Mouse (Mus musculus): ENCODE results near the gene Fshr. TPM values are rescaled to one million over a fixed set of nuclear protein-coding genes. Genes with fewer than 3 reads are reported as not detected.
"Not testable (repeated sequence)": the region's sequence is repeated elsewhere in the genome, so short reads cannot be mapped to it uniquely, and the experiment has no call there.

The Fshr gene
- total and polyA plus RNA-seq, 3 experiments, result not detected

DNA sequence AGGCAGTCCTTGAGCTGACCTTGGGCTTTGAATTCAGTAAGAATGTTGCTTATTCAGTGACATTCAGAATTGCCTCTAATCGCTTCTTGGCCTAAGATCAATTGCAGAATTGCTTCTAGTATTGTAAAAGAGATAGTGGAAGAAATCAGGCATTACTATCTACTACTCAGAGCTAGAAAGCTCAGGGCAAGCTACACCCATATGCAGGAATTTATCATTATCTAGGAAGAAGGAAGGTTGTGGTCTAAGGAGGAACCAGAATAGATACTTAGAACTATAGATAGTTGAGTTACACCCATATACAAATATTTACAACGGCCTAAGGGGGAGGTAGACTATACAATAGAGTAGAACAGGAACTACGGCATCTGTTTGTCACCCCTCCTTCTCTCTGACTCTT, 41.1 kb downstream of the Fshr start:
- Histone ChIP-seq H3K27ac (ENCODE audit: control insufficient read depth, low read depth, low read length) (peak overlapping the region; percentile 44), H3K4me1 (ENCODE audit: control insufficient read depth in 1 of 2, insufficient read depth in 2 of 2, low read length in 2 of 2) (peaks cover 10 to 25% of the 10 kb centered on the region in 2 experiments), H3K36me3 (ENCODE audit: control insufficient read depth in 1 of 2, insufficient read depth in 2 of 2, low read length in 2 of 2) (peaks cover 0 to 30% of the 10 kb centered on the region in 2 experiments; a peak in 2 of 4 replicates)
- DNase-seq (ENCODE audit: low read depth, low spot score), result peak; percentile 45
- peak; percentile 56 for TF ChIP-seq ETS1 (IDR thresholded peaks at IDR 0.05; ENCODE audit: low read depth, low read length)
- 0 out of 2 replicates have a peak, but pooled peaks have one; percentile 68 for TF ChIP-seq MEF2A (IDR thresholded peaks at IDR 0.05; ENCODE audit: extremely low read depth, insufficient replicate concordance, low read depth, low read length, poor library complexity, severe bottlenecking)
- peak; percentile 24 to 73; a peak in 1 of 4 replicates for TF ChIP-seq EP300 (IDR thresholded peaks at IDR 0.05; ENCODE audit: low read depth in 1 of 2, low read length in 2 of 2)
- TF ChIP-seq GATA1 (IDR thresholded peaks at IDR 0.05; ENCODE audit: low read depth, low read length), result peak; percentile 68
- not testable (repeated sequence) for H3K9me3 ChIP-seq (replicated peaks; ENCODE audit: insufficient read depth, low read length); H3K4me3 ChIP-seq (ENCODE audit: control insufficient read depth in 1 of 2, insufficient read depth in 1 of 2, low read depth in 2 of 2, low read length in 2 of 2); H3K79me2 ChIP-seq (ENCODE audit: control insufficient read depth, insufficient read depth, low read length, poor library complexity); H3K27me3 ChIP-seq (ENCODE audit: control insufficient read depth in 1 of 2, insufficient read depth in 2 of 2, low read length in 2 of 2); H3K9ac ChIP-seq (ENCODE audit: control insufficient read depth, low read depth, low read length, poor library complexity, severe bottlenecking)

GRCm38 (mm10) chr17:89144806-89145205, 55.7 kb downstream of the Fshr start:
- no peaks in the 10 kb centered on the region for H3K9me3 ChIP-seq (replicated peaks; ENCODE audit: insufficient read depth, low read length)
- no peak overlapping the region for H3K9ac ChIP-seq (ENCODE audit: control insufficient read depth, low read depth, low read length, poor library complexity, severe bottlenecking)
- no peak for DNase-seq (ENCODE audit: low read depth, low spot score)
- H3K27ac ChIP-seq (ENCODE audit: control insufficient read depth, low read depth, low read length), result no peak overlapping the region
- no peak overlapping the region for H3K4me3 ChIP-seq (ENCODE audit: control insufficient read depth in 1 of 2, insufficient read depth in 1 of 2, low read depth in 2 of 2, low read length in 2 of 2)
- H3K4me1 ChIP-seq (ENCODE audit: control insufficient read depth in 1 of 2, insufficient read depth in 2 of 2, low read length in 2 of 2), result no peaks in the 10 kb centered on the region
- H3K79me2 ChIP-seq (ENCODE audit: control insufficient read depth, insufficient read depth, low read length, poor library complexity), result no peaks in the 10 kb centered on the region
- no peaks in the 10 kb centered on the region for H3K36me3 ChIP-seq (ENCODE audit: control insufficient read depth in 1 of 2, insufficient read depth in 2 of 2, low read length in 2 of 2)
- H3K27me3 ChIP-seq (ENCODE audit: control insufficient read depth in 1 of 2, insufficient read depth in 2 of 2, low read length in 2 of 2), result no peaks in the 10 kb centered on the region
- no peak for TF ChIP-seq POLR2A (IDR thresholded peaks at IDR 0.05; ENCODE audit: control insufficient read depth in 1 of 2, insufficient read depth in 1 of 2, low read depth in 1 of 2, low read length in 2 of 2, poor library complexity in 1 of 2)
- no peak for TF ChIP-seq GATA1 (IDR thresholded peaks at IDR 0.05; ENCODE audit: low read depth, low read length)
- no peak for TF ChIP-seq RAD21 (IDR thresholded peaks at IDR 0.05; ENCODE audit: low read depth, low read length)
- TF ChIP-seq EP300 (IDR thresholded peaks at IDR 0.05; ENCODE audit: low read depth in 1 of 2, low read length in 2 of 2), result no peak

DNA sequence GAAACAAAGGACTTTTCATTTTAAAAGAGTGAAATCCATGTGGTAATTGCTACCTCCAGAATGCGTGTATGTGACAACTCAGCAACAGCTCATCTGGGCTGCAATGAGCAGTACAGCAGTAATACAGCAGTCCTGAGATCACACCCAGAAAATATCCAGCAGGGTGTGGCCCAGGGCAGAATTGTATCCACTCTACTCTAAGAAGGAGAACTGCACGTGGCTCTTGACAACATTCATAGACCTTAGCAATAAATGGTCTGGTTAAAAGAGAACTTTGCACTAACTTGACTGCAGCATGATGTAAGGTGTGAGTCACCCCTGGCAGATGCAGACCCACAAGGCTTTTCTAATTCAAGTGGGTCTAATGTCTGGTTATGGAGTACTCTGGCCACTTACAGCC, 80.5 kb downstream of the Fshr start:
- H3K4me3 ChIP-seq (ENCODE audit: control insufficient read depth in 1 of 2, insufficient read depth in 1 of 2, low read depth in 2 of 2, low read length in 2 of 2), result no peak overlapping the region
- no peaks in the 10 kb centered on the region for H3K27me3 ChIP-seq (ENCODE audit: control insufficient read depth in 1 of 2, insufficient read depth in 2 of 2, low read length in 2 of 2)
- TF ChIP-seq USF1 (IDR thresholded peaks at IDR 0.05; ENCODE audit: low read depth, low read length) (no peak), POLR2AphosphoS5 (IDR thresholded peaks at IDR 0.05; ENCODE audit: borderline replicate concordance, low read depth, low read length) (no peak), SIN3A (IDR thresholded peaks at IDR 0.05; ENCODE audit: low read length) (no peak), POLR2AphosphoS2 (IDR thresholded peaks at IDR 0.05; ENCODE audit: low read length) (no peak), BHLHE40 (IDR thresholded peaks at IDR 0.05; ENCODE audit: borderline replicate concordance, low read depth, low read length) (no peak), TCF12 (IDR thresholded peaks at IDR 0.05; ENCODE audit: low read depth, low read length) (no peak), JUND (IDR thresholded peaks at IDR 0.05; ENCODE audit: low read depth, low read length) (no peak), TAL1 (IDR thresholded peaks at IDR 0.05; ENCODE audit: low read length) (no peak)
- H3K4me1 ChIP-seq (ENCODE audit: control insufficient read depth in 1 of 2, insufficient read depth in 2 of 2, low read length in 2 of 2), result no peaks in the 10 kb centered on the region
- H3K9me3 ChIP-seq (replicated peaks; ENCODE audit: insufficient read depth, low read length), result no peaks in the 10 kb centered on the region
- H3K27ac ChIP-seq (ENCODE audit: control insufficient read depth, low read depth, low read length), result no peak overlapping the region
- H3K79me2 ChIP-seq (ENCODE audit: control insufficient read depth, insufficient read depth, low read length, poor library complexity), result no peaks in the 10 kb centered on the region
- H3K36me3 ChIP-seq (ENCODE audit: control insufficient read depth in 1 of 2, insufficient read depth in 2 of 2, low read length in 2 of 2), result no peaks in the 10 kb centered on the region
- no peak overlapping the region for H3K9ac ChIP-seq (ENCODE audit: control insufficient read depth, low read depth, low read length, poor library complexity, severe bottlenecking)
- DNase-seq (ENCODE audit: low read depth, low spot score), result no peak

All from MEL (cell line).